Mouse (Mus musculus): Measurements from ENCODE around the gene Nrap. TPM values are rescaled to one million over a fixed set of nuclear protein-coding genes. Genes with fewer than 3 reads are reported as not detected.
A peak's percentile ranks its signal among the peaks of the same experiment; 100 is the strongest.
"Not testable (repeated sequence)": the region's sequence is repeated elsewhere in the genome, so short reads cannot be mapped to it uniquely, and the experiment has no call there.

Nrap gene
- polyA plus RNA-seq, 1 experiment from 2014 or later: 0.36 TPM

DNA sequence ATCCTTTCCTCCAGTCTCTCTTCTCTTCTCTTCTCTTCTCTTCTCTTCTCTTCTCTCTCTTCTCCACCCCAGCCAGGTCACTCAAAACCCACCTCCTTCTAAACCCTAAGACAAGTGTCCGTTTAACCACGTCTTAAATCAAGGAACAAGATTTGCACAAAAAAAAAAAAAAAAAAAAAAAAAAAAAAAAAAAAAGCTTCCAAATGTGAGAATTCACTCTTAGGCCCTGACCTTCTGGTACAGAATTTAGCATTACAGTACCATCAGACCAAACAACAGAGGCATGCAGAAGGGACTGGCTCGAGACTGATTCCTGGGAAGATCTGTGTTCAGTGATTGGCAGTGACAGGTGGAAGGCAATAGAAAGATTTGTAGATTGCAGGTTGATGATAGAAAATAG lies 30.5 kb upstream of the Nrap start:
- WGBS: 87% methylated on average over 3 of the region's 3 CpGs
- Histone ChIP-seq H3K27me3 (replicated peaks) (no peaks in the 10 kb centered on the region), H3K27ac (no peak overlapping the region), H3K9me3 (no peaks in the 10 kb centered on the region), H3K4me1 (peaks cover 5% of the 10 kb centered on the region; the same call in 1 of the 2 replicates), H3K4me2 (no peak overlapping the region), H3K4me3 (replicated peaks) (no peak overlapping the region), H3K36me3 (no peaks in the 10 kb centered on the region), H3K9ac (no peak overlapping the region)
- ATAC-seq (ENCODE audit: insufficient read depth, low FRiP score, low read depth): no peak

DNA sequence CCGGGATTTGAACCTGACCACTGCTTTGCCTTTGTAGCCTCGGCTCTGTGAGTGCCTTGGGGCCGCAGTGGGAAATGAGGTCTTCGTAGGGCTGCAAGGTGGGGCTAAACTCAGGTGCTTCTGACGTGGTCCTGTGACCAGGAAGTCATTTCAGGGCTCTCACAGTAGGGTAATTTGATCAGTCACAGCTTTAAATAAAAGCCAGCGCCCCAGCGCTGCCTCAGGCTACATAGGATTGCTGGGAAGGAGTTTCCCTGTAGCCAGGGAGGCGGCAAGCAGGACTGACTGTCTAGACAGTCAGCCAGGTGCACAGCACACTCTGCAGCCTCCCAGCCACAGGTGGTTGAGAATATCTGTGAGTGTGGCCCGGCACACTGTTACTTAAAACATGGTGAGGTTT lies 29.6 kb upstream of the Nrap start:
- no peaks in the 10 kb centered on the region for H3K27me3 ChIP-seq (replicated peaks)
- H3K36me3 ChIP-seq: no peaks in the 10 kb centered on the region
- H3K27ac ChIP-seq: no peak overlapping the region
- no peak overlapping the region for H3K4me2 ChIP-seq
- WGBS: 68% methylated on average over 9 of the region's 9 CpGs
- no peaks in the 10 kb centered on the region for H3K9me3 ChIP-seq
- H3K4me3 ChIP-seq (replicated peaks): no peak overlapping the region
- no peak overlapping the region for H3K9ac ChIP-seq
- peaks cover 5% of the 10 kb centered on the region; the same call in 1 of the 2 replicates for H3K4me1 ChIP-seq
- no peak for ATAC-seq (ENCODE audit: insufficient read depth, low FRiP score, low read depth)

DNA sequence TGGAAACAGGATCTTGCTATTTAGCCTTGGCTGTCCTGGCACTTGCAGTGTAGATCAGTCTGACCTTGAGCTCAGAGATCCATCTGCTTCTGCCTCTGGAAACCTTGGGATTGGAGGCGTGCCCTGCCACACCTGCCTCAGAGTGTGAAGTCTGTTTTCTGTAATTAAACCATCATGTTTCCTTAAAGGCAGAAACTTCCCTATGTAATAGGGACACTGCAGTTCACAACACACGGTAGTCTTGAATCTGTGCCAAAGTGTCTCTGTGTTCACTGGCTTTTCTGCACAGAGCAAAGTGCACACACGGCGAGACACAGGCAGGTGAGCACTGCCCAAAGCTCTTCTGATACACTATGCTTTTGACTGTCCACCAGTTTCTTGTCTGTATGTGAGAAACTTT lies 28.6 kb upstream of the Nrap start:
- H3K4me1 ChIP-seq: peaks cover 4% of the 10 kb centered on the region; the same call in 1 of the 2 replicates
- ATAC-seq (ENCODE audit: insufficient read depth, low FRiP score, low read depth): no peak
- H3K27me3 ChIP-seq (replicated peaks): no peaks in the 10 kb centered on the region
- H3K36me3 ChIP-seq: no peaks in the 10 kb centered on the region
- no peak overlapping the region for H3K27ac ChIP-seq
- H3K4me3 ChIP-seq (replicated peaks): no peak overlapping the region
- H3K4me2 ChIP-seq: no peak overlapping the region
- H3K9ac ChIP-seq: no peak overlapping the region
- H3K9me3 ChIP-seq: no peaks in the 10 kb centered on the region
- WGBS: 70% methylated on average over 4 of the region's 4 CpGs

DNA sequence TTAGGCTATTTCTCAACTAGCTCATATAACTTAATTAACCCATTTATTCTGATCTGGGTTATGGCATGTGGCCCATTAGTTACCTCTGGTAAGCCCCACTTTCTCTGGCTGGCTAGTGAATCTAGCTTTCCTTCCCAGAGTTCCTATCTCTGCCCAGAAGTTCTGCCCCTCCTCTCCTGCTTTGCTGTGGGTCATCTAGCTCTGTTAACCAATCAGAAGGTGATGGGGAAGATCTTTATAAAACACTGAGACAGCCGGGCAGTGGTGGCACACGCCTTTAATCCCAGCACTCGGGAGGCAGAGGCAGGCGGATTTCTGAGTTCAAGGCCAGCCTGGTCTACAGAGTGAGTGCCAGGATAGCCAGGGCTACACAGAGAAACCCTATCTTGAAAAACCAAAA lies 20.0 kb upstream of the Nrap start:
- not testable (repeated sequence) for ATAC-seq (ENCODE audit: insufficient read depth, low FRiP score, low read depth); H3K27ac ChIP-seq; H3K4me2 ChIP-seq; H3K9me3 ChIP-seq; H3K4me1 ChIP-seq; H3K9ac ChIP-seq; H3K27me3 ChIP-seq (replicated peaks); H3K4me3 ChIP-seq (replicated peaks)
- H3K36me3 ChIP-seq: peaks cover 15% of the 10 kb centered on the region
- WGBS: 89% methylated on average over 4 of the region's 4 CpGs

DNA sequence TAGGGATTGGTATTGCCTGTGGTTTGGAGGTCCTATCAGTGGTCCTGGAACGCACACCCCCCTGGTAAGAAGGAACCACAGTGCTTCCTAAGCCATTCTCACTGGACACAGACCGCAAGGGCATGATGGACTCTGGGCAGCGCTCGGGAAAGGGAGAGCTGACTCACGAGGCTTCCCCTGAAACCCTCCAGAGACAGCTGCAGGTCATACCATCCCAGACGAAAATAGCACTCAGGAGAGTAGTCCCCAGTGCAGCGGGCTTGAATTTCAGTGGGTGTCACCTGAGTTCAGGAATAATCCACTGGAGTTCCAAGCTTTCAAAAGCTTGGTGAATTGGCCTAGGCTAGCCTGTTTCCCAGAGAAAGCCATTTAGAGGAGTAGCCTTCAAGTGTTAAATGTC lies 16.7 kb upstream of the Nrap start:
- H3K9me3 ChIP-seq: no peaks in the 10 kb centered on the region
- 96% methylated on average over 7 of the region's 7 CpGs for WGBS
- H3K4me1 ChIP-seq: no peaks in the 10 kb centered on the region
- H3K27ac ChIP-seq: no peak overlapping the region
- H3K4me2 ChIP-seq: no peak overlapping the region
- no peak overlapping the region for H3K9ac ChIP-seq
- H3K4me3 ChIP-seq (replicated peaks): no peak overlapping the region
- peaks cover 15% of the 10 kb centered on the region for H3K36me3 ChIP-seq
- no peak for ATAC-seq (ENCODE audit: insufficient read depth, low FRiP score, low read depth)
- no peaks in the 10 kb centered on the region for H3K27me3 ChIP-seq (replicated peaks)

DNA sequence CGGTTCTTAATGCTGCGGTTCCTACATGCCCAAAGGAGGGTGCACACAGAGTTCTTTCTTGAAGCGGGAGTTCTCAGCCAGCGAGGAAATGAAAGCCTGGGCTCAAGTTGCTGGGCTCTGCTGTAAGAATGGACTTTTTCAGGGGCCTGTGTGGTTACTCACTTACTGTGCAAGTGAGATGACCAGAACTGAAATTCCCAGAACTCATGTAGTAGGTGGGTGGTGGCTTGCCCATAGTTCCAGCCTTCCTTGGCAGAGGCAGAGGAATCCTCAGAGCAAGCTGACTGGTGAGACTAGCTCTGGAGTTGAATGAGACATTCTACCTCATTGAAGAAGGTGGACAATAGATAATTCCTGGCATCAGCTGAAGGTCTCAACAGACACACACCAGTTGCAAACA lies 16.0 kb upstream of the Nrap start:
- Histone ChIP-seq H3K4me1 (no peaks in the 10 kb centered on the region), H3K4me3 (replicated peaks) (no peak overlapping the region), H3K4me2 (no peak overlapping the region), H3K9me3 (no peaks in the 10 kb centered on the region), H3K9ac (no peak overlapping the region), H3K27ac (no peak overlapping the region), H3K36me3 (peaks cover 15% of the 10 kb centered on the region), H3K27me3 (replicated peaks) (no peaks in the 10 kb centered on the region)
- 94% methylated on average over 4 of the region's 4 CpGs for WGBS
- no peak for ATAC-seq (ENCODE audit: insufficient read depth, low FRiP score, low read depth)

DNA sequence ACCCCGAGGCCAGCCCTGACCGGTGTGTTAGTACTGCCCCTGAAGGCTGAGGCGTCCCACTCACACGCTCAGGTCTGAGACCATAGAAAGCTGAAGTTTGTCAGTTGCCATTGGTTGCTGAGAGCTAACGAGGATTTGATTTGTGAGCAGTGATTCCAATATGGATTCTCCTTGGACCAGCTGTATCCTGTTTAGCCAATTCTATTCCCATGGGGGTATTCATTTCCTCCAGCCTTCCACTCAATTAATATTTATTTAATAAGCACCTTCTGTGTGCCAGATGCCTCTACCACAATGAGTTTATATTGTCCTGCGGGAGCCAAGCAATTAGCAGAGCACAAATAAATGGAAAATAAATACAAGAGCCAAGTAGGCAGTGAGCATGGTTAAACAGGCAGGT lies 12.0 kb upstream of the Nrap start:
- Histone ChIP-seq H3K27me3 (replicated peaks) (no peaks in the 10 kb centered on the region), H3K4me1 (peaks cover 14% of the 10 kb centered on the region), H3K9ac (no peak overlapping the region), H3K36me3 (no peaks in the 10 kb centered on the region; the same call in 1 of the 2 replicates), H3K4me3 (replicated peaks) (no peak overlapping the region), H3K27ac (no peak overlapping the region), H3K9me3 (no peaks in the 10 kb centered on the region), H3K4me2 (no peak overlapping the region)
- no peak for ATAC-seq (ENCODE audit: insufficient read depth, low FRiP score, low read depth)
- 83% methylated on average over 6 of the region's 6 CpGs for WGBS

DNA sequence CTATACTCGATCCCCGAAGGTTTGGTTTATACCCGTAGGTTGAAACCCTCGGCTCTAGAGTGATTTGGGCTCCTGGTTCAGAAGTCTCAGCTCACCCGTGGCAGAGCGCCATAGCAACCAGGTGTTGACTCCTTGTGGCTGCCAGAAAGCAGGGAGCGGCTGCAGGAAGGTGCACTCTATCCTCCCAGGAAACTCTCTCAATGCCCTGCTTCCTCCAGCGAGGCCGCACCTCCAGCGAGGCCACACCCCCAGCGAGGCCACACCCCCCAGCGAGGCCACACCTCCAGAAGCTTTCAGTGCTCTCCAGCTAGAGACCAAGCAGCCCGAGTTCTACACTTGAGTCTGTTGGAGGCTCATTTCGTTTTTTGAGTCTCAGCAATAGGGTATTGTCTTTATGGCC lies 10.4 kb upstream of the Nrap start:
- no peaks in the 10 kb centered on the region; the same call in 1 of the 2 replicates for H3K36me3 ChIP-seq
- H3K9ac ChIP-seq: no peak overlapping the region
- H3K9me3 ChIP-seq: no peaks in the 10 kb centered on the region
- peaks cover 3% of the 10 kb centered on the region; the same call in 1 of the 2 replicates for H3K27me3 ChIP-seq (replicated peaks)
- no peak overlapping the region for H3K4me3 ChIP-seq (replicated peaks)
- H3K27ac ChIP-seq: no peak overlapping the region
- 40% methylated on average over 14 of the region's 14 CpGs for WGBS
- peaks cover 14% of the 10 kb centered on the region for H3K4me1 ChIP-seq
- peak; percentile 53; the same call in 1 of the 2 replicates for ATAC-seq (ENCODE audit: insufficient read depth, low FRiP score, low read depth)
- H3K4me2 ChIP-seq: no peak overlapping the region

DNA sequence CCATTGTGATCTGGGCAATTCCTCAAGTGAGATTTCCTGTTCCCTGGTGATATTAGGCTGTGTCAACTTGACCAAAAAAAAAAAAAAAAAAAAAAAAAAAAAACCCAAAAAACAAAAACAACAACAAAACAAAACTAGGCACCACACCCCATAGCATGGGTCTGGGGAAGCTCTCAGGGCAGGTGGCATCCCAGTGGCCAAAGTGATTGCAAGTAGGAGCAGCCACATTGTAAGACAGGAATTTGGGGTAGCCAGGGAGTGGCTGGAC lies 8.6 kb upstream of the Nrap start:
- no peak for ATAC-seq (ENCODE audit: insufficient read depth, low FRiP score, low read depth)
- H3K27ac ChIP-seq: no peak overlapping the region
- peaks cover 17% of the 10 kb centered on the region for H3K4me1 ChIP-seq
- no peak overlapping the region for H3K4me3 ChIP-seq (replicated peaks)
- H3K4me2 ChIP-seq: no peak overlapping the region
- no peaks in the 10 kb centered on the region for H3K9me3 ChIP-seq
- H3K36me3 ChIP-seq: no peaks in the 10 kb centered on the region
- H3K9ac ChIP-seq: no peak overlapping the region
- peaks cover 3% of the 10 kb centered on the region; the same call in 1 of the 2 replicates for H3K27me3 ChIP-seq (replicated peaks)

DNA sequence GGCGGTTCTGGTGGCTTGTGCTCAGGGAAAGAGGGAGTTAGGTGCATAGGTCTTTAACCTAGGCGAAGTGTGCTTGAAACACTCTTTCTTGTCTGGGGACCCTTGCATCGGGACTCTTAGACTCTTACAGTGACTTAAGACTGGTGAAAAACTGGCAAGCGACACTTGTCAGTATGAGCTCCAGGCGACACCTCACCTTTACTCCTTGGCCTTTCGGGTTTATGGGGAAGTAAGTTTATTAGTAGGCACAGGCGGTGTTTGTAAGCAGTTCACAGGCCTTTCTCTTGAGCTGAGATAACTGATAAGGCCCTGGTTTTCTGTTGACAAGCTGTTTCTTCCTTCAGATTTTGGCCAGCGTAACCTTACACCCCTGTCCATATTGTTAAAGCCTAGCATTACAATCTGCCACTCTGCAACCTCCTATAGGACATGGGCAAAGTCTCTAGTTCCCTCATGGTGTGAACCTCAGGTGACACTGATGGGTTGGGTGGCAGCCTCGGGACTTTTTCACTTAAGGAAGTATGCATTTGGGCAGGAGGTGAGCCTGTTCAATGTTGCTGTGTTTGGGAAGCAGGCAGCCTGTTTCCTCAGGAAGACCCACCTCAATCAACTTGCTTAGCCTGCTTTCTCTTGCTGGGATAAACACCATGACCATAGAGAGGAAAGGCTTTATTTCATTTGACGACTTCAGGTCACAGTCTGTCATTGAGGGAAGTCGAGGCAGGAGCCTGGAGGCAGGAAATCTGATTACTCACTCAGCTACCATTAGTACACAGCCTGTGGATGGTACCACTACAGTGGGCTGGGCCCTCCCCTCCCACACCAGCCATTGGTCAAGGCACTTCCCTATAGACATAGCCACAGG lies 8.1 kb upstream of the Nrap start:
- Histone ChIP-seq H3K27ac (peak overlapping the region; percentile 81), H3K36me3 (no peaks in the 10 kb centered on the region), H3K4me2 (peak overlapping the region; percentile 85), H3K4me3 (replicated peaks) (peak overlapping the region; percentile 62), H3K4me1 (peaks cover 18% of the 10 kb centered on the region), H3K27me3 (replicated peaks) (peaks cover 3% of the 10 kb centered on the region; the same call in 1 of the 2 replicates), H3K9me3 (no peaks in the 10 kb centered on the region), H3K9ac (peak overlapping the region; percentile 68)
- no peak for ATAC-seq (ENCODE audit: insufficient read depth, low FRiP score, low read depth)
- 43% methylated on average over 11 of the region's 11 CpGs for WGBS

DNA sequence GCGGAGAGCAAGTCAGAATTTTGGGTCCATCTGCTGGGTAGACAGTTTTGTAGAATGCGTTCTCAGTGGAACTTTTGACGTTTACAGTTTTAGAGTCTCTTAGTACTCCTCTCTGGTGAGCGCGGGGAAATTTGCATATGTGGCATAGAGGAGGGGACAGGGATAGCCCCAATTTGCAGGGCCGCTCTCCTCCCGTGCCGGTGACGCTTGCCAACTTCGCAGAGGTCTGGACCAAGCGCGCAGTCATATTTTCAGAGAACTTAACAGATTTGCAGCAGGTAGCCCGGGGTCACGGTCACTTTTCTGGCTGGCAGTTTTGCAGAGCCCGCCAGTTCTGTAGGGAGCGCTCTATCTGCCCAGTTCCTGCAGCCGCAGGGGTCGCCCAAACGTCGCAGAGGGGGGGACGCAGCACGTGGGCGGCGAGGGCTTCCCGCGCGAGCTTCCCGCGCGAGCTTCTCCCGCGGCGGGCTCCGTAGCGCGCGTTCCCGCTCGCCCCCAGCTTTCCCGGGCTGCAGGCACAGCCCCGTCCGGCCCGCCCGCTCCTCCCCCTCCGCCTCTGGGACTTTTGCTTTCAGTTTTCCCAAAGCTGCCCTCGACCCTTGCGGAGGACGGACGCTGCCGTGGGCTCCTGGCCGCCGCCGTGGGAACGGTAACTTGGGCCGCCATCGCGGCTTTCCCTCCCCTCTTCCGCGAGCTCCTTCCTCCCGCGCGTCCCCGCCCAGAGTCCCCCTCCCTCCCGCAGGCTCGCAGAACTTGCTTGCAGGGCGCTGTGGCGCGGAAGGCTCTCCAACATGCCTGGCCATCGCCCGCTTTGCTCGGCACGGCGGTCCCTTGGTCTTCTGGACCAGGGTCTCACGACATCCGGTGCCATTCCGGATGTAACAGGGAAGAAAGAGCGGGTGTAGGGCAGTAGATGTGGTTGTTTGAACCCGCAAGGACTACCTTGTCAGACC lies 7.1 kb upstream of the Nrap start, which contains the start of gene Casp7:
Casp7 (plus strand) TSS at position 461 of the 953 bp plus-strand sequence.
- Histone ChIP-seq H3K4me3 (replicated peaks) (peak within 1 kb of the TSS; percentile 62), H3K4me1 (peaks cover 18% of the 10 kb centered on the region), H3K9me3 (no peaks in the 10 kb centered on the region), H3K27me3 (replicated peaks) (peaks cover 3% of the 10 kb centered on the region; the same call in 1 of the 2 replicates), H3K27ac (peak within 1 kb of the TSS; percentile 81), H3K36me3 (no peaks in the 10 kb centered on the region), H3K4me2 (peak within 1 kb of the TSS; percentile 85), H3K9ac (peak within 1 kb of the TSS; percentile 68)
- peak; percentile 63 for ATAC-seq (ENCODE audit: insufficient read depth, low FRiP score, low read depth)
- WGBS: under 1% methylated on average over 76 of the region's 78 CpGs

DNA sequence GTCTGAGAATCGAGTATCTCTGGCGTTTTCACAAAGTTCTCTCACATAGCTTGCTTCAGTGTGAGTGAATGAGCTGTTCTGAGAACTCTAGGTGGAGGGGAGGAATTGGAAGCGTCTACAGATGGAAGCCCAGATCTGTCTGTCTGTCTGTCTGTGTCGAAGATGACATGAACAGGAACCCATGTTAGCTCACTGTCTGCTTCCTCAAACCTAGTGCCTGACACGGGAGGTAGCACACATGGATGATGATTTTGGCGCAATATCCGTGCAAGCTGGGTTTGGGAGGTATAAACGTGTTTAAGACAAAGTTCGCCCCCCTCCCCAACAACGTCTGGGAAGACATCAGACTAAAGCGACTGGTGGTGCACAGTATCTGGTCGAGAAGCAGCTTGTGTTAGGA lies 6.4 kb upstream of the Nrap start:
- peaks cover 3% of the 10 kb centered on the region; the same call in 1 of the 2 replicates for H3K27me3 ChIP-seq (replicated peaks)
- 0 out of 2 replicates have a peak overlapping the region, but pooled peaks have one; percentile 68 for H3K9ac ChIP-seq
- H3K9me3 ChIP-seq: no peaks in the 10 kb centered on the region
- H3K27ac ChIP-seq: 0 out of 2 replicates have a peak overlapping the region, but pooled peaks have one; percentile 81
- H3K4me2 ChIP-seq: peak overlapping the region; percentile 85
- 36% methylated on average over 12 of the region's 12 CpGs for WGBS
- H3K36me3 ChIP-seq: no peaks in the 10 kb centered on the region
- H3K4me3 ChIP-seq (replicated peaks): peak overlapping the region; percentile 62
- H3K4me1 ChIP-seq: peaks cover 18% of the 10 kb centered on the region
- ATAC-seq (ENCODE audit: insufficient read depth, low FRiP score, low read depth): no peak
